Mouse (Mus musculus) right cerebral cortex, adult 18-20 months (tissue): Measurements from ENCODE around the gene Gm21440.
"Not testable (repeated sequence)": the region's sequence is repeated elsewhere in the genome, so short reads cannot be mapped to it uniquely, and the experiment has no call there.

ENCODE experiments used
- DNase-seq: peaks from one replicate; pipeline ENCODE4 v3.0.0; 2022; ENCODE audit warnings: mixed read lengths

Gm21440 gene

GRCm38 (mm10) chrY:13252091-13252490, at the start of gene Gm21440, which contains the start of gene Gm21454:
Gene Gm21440, plus strand, starts transcription at chrY:13252391.
Gene Gm21454, plus strand, starts transcription at chrY:13252442.
- not testable (repeated sequence) for DNase-seq

- not testable (repeated sequence) for DNase-seq
Measured at GRCm38 (mm10) chrY:13223828-13224227, 28.4 kb upstream of the Gm21440 start, which contains the start of gene Gm21828. Gene Gm21828, minus strand, starts transcription at chrY:13223928.
